Mouse (Mus musculus): ENCODE measurements around the gene Ppm1b.

Ppm1b gene

GRCm38 (mm10) chr17:84957487-84958259 lies 1.1 kb downstream of the Ppm1b start:
- DNase-seq (ENCODE audit: low read depth, low spot score), result peak; percentile 100

GRCm38 (mm10) chr17:84958411-84958911 lies 1.9 kb downstream of the Ppm1b start:
- no peak for DNase-seq (ENCODE audit: low read depth, low spot score)

- no peak for DNase-seq (ENCODE audit: low read depth, low spot score)
Observed at GRCm38 (mm10) chr17:84958986-84959664, 2.6 kb downstream of the Ppm1b start.

- no peak for DNase-seq (ENCODE audit: low read depth, low spot score)
Observed at GRCm38 (mm10) chr17:84959665-84960020, 3.1 kb downstream of the Ppm1b start.

- DNase-seq (ENCODE audit: low read depth, low spot score), result no peak
Observed at GRCm38 (mm10) chr17:84960136-84960535, 3.6 kb downstream of the Ppm1b start.

GRCm38 (mm10) chr17:84962046-84962445 lies 5.5 kb downstream of the Ppm1b start:
- no peak for DNase-seq (ENCODE audit: low read depth, low spot score)

GRCm38 (mm10) chr17:84963651-84964050 lies 7.1 kb downstream of the Ppm1b start:
- no peak for DNase-seq (ENCODE audit: low read depth, low spot score)

GRCm38 (mm10) chr17:84966231-84966630 lies 9.7 kb downstream of the Ppm1b start:
- DNase-seq (ENCODE audit: low read depth, low spot score), result no peak

- DNase-seq (ENCODE audit: low read depth, low spot score), result no peak
Observed at GRCm38 (mm10) chr17:84967045-84967444, 10.5 kb downstream of the Ppm1b start.

GRCm38 (mm10) chr17:84969916-84970315 lies 13.4 kb downstream of the Ppm1b start:
- DNase-seq (ENCODE audit: low read depth, low spot score), result no peak

GRCm38 (mm10) chr17:84981721-84982120 lies 25.2 kb downstream of the Ppm1b start:
- DNase-seq (ENCODE audit: low read depth, low spot score), result no peak

GRCm38 (mm10) chr17:84982735-84983134 lies 26.2 kb downstream of the Ppm1b start:
- DNase-seq (ENCODE audit: low read depth, low spot score), result no peak

- DNase-seq (ENCODE audit: low read depth, low spot score), result no peak
Observed at GRCm38 (mm10) chr17:84986368-84986767, 29.8 kb downstream of the Ppm1b start.

GRCm38 (mm10) chr17:84987834-84988410 lies 31.4 kb downstream of the Ppm1b start:
- no peak for DNase-seq (ENCODE audit: low read depth, low spot score)

GRCm38 (mm10) chr17:84988514-84988913 lies 32.0 kb downstream of the Ppm1b start:
- DNase-seq (ENCODE audit: low read depth, low spot score), result no peak

- no peak for DNase-seq (ENCODE audit: low read depth, low spot score)
Observed at GRCm38 (mm10) chr17:84995844-84996243, 39.3 kb downstream of the Ppm1b start.

- DNase-seq (ENCODE audit: low read depth, low spot score), result no peak
Observed at GRCm38 (mm10) chr17:84997639-84998038, 41.1 kb downstream of the Ppm1b start.

GRCm38 (mm10) chr17:84999636-85000035 lies 43.1 kb downstream of the Ppm1b start:
- DNase-seq (ENCODE audit: low read depth, low spot score), result no peak

- no peak for DNase-seq (ENCODE audit: low read depth, low spot score)
Observed at GRCm38 (mm10) chr17:85013485-85013884, 56.9 kb downstream of the Ppm1b start.

GRCm38 (mm10) chr17:85014632-85015031 lies 58.1 kb downstream of the Ppm1b start:
- no peak for DNase-seq (ENCODE audit: low read depth, low spot score)

GRCm38 (mm10) chr17:85018344-85018743 lies 61.8 kb downstream of the Ppm1b start:
- no peak for DNase-seq (ENCODE audit: low read depth, low spot score)

GRCm38 (mm10) chr17:85018794-85019193 lies 62.3 kb downstream of the Ppm1b start:
- no peak for DNase-seq (ENCODE audit: low read depth, low spot score)

- no peak for DNase-seq (ENCODE audit: low read depth, low spot score)
Observed at GRCm38 (mm10) chr17:85020343-85020742, 63.8 kb downstream of the Ppm1b start.

All from retina, adult 2 months (tissue).